Mouse (Mus musculus) kidney, adult 2 months (tissue): ENCODE measurements at regions not wholly inside any gene's neighbourhood (a gene's known extent, or its start where the extent isn't known, plus 50 kb on each side); places are given as distances from the start of the nearest gene placed in this dataset.

Experiments used
- CTCF ChIP-seq: fragments of 200-500 bp; conservative IDR thresholded peaks from 2 replicates; pipeline ENCODE4 v1.5.1; 2011; ENCODE audit warnings: low read depth, mild to moderate bottlenecking, control low read depth, low read length, moderate library complexity, mixed read lengths; ENCODE audit not compliant: insufficient read depth, insufficient read length
- POLR2A ChIP-seq: fragments of 200-500 bp; IDR thresholded peaks from one replicate; pipeline ENCODE4 v1.6.1; 2011; ENCODE audit warnings: low read depth, low read length, control low read depth

- TF ChIP-seq CTCF (no peak), POLR2A (no peak)
Observed at GRCm38 (mm10) chr1:184589277-184589676, 143.1 kb downstream of the Hlx start.
